Mouse (Mus musculus) cerebellum, postnatal 36 days (tissue): Measurements from ENCODE around the gene Inha.
A peak's percentile ranks its signal among the peaks of the same experiment; 100 is the strongest.

Experiments used
- DNase-seq, 2 experiments: peaks; one replicate each; pipeline ENCODE4 v3.0.0; 2021 to 2022; ENCODE audit warnings: mixed read lengths in 2 of 2

The Inha gene

DNA sequence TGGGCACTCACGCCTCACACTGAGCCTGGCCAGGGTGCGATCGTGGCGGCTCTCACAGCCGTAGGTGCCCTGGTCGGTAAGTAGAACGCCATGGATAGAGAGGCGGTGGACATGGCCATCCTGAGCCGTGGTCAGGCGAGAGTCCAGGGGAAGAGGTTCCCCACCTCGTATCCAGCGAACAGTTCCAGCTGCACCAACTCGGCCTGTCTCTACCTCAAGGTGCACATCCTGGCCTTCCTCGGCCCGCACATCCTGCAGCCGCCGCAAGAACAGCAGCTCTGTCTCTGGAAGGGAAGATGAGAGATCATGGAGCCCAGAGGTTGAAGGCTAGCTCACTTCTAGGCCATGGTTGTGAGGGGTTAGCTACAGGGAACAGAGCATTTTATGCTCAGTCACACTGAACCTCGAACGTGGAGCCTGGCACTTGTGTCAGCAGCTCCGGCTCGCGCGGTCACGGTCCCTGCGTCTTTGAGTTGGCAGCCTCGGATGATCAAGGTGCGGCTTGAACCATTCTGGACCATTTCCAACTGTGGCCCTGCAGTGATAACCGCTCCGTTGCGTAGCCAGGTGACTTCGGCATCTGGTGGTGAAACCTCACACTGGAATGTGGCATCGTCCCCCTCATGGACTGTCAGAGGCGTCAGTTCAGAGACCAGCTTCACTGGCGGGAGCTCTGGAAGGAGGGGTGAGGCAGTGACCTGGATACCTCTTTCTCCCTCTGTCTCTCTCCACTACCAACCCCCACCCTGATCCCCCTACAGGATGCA, 15.9 kb upstream of the Inha start:
- no peak for DNase-seq

DNA sequence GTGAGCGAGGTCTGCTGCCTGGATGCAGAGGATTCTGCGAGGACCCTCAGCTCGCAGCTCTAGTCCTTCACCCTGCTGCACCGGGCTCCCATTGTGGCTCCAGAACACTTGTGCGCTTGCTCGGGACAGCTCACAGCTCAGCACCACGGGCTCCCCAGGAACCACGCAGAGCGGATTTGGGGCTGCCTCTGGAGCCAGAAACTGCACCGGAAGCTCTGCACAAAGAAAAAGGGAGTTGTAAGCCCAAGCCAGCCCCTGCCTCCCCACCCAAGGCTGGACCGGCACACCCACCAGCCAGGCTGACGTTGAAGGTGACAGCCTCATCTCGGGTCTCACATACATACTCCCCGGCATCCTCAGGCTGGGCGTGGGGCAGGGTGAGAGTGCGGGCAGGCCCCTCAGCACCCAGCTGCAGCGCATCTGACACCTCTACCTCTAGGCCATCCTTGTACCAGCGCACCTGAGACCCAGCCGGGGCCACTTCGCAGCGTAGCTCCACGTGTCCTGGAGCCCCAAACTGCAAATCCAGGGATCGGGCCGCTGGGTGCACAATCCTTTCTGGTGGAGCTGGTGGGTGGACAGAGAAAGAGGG, 14.2 kb upstream of the Inha start:
- DNase-seq = no peak

DNA sequence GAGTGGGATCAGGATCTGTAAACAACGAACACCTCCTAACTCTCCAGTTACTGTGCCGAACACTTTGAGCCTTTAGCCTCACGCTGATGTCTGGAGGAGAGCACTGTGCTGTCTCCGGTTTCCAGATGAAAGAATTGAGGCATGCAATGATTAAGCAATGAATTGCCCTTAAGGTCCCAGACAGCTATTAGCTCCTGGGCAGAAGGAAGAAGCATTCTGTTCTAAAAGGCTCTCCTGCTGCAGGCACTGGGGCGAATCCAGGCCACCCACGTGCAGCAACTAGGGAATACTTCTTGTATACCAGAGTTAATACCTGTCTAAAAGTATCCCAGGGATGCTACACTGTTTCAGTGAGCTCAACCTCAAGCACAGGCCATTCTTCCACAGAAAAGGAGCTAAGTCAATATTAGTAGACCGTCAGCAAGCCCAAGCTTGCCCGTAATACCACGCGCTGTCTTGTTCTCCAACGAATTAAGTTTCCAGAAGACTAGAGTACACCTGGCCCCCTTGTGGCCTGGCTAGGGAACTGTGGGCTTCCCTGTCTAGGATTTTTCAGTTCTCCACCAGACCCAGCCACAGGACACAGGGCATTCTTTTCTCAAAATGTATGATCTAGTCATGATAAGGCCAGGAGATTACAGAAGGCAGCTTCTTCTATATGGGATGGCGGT, 11.9 kb upstream of the Inha start:
- DNase-seq = peak; percentile 54 to 57

DNA sequence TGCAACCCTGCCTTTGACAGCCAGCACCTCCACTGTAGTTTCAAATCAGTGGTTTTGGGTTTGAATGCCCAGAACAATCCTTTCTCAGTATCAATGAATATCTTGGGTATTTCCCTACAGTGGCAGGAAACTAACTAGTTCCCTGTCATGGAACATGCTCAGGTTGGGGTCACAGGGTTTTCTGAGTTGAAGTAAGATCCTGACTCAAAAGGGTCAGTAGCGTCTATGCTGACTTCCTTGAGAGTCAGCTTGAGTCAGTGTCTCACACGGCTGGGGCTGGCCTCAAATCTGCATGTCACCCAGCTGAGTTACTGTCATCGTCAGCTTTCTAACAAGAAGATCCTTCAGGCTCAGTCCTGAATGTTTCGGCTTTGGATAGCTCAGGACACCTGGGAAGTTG, 8.0 kb upstream of the Inha start:
- no peak for DNase-seq

DNA sequence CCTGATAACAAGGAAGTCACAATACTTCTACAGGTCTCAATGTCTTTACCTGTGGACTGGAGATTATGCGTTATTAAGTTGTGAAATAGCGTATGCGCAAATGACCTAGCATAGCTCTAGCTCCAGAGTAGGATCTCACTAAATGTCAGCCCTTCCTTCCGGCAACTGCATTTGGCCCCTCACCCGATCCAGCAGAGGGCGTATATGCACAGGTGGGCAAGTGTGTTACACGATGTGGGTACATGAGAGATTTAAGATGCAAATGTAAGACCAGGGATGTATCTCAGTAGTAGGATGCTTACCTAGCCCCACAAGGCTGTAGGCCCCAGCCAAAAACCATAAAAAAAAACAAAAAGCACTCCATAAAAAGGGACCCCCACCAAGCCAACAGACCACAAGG, 7.4 kb upstream of the Inha start:
- no peak for DNase-seq

DNA sequence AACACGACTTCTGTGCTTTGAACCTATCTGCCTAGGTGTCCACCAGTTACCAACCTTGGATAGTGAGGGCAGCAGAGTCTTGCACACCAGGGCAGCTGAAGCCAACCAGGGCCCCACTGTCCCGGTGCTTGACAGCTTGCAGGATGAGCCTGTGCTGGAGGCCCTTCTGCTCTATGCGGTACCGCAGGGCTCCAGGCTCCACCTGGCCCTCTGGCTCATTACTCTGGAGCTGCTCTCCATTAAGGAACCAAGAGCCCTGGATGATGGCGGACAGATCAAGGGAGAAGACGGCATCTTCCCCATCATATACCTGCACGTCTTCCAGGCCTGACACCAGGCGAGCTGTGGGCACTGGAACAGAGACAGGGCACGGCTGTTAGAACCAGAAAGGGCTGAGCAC, 5.0 kb upstream of the Inha start:
- DNase-seq = no peak

DNA sequence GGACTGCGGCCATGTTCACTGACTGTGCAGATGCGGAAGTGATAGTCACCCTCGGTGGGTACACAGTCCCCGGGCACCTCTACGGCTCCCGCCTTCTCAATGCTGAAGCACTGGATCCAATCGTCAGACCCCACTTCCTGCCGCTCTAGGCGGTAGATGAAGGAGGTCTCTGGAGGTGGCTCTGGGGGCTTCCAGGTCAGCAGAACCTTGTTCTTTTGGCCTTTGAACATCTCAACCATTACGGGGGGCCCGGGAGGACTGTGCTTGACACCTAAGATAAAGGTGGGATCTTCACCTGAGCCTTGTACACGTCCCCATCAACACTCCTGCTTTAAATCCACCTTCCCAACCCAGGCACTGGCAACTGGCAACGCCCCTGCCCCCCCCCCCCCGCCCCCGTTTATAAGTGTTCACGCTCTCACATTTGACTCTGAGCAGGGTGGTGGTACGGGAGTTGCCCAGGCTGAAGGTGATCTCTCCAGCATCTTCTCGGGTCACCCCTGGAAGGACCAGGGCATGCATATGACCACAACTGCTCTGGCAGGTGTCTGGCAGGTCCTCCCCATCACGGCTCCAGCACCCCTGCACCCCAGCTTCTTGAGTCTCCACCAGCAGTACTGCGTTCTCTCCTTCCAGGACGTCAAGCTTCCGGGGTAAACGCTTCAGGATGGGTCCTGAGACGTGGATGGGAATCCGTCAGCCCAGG, 3.8 kb upstream of the Inha start:
- DNase-seq = no peak

DNA sequence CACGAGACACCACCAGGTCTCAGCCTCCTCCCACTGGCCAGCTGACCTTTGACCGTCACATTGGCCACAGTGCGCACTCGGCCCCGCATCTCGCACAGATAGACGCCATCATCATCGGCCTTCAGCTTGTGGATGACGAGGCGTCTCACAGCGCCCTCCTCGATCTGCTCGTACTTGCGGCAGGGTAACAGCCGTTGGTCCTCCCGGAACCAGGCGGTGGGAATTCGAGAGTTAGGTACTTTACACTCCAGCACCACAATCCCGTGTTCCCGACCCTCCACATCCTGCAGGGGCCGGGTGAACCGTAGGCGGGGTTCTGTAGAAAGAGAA, 3.3 kb upstream of the Inha start:
- DNase-seq = no peak

DNA sequence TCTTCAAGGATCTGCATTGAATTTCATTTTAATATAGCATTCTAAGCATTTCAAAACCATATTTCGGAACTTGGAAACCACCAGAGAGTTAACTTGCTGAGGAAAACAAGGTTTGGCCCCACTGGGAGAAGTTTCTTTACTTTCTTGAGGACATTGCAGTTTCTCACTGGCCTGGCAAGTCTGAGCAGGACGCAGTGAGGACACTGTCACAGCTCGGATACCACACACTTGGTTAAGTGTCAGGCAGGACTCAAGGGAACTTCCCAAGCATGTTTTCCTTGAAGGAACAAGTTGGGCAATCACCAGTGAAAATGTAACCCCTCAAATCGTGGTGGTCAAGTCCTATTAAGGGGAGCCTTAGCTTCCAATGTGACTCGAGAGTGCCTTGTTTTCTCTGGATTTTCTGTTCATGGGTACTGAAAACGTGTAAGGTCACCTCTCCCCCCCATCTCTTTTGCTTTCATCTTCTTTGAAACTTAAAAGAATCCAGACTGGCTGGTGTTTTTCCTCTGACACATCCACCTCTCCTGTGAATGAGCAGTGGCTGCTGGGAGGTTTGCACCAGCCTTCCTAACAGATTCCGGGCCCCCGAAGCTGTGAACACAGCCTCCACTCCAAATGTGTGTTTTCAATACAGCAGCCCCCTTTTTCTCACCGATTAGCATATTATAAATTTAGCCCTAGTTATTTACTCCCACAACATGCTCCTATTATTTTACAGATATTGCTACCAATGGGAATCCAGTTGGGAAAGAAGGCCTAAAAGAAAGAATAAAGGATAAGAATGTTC, 2.4 kb upstream of the Inha start:
- DNase-seq = no peak

DNA sequence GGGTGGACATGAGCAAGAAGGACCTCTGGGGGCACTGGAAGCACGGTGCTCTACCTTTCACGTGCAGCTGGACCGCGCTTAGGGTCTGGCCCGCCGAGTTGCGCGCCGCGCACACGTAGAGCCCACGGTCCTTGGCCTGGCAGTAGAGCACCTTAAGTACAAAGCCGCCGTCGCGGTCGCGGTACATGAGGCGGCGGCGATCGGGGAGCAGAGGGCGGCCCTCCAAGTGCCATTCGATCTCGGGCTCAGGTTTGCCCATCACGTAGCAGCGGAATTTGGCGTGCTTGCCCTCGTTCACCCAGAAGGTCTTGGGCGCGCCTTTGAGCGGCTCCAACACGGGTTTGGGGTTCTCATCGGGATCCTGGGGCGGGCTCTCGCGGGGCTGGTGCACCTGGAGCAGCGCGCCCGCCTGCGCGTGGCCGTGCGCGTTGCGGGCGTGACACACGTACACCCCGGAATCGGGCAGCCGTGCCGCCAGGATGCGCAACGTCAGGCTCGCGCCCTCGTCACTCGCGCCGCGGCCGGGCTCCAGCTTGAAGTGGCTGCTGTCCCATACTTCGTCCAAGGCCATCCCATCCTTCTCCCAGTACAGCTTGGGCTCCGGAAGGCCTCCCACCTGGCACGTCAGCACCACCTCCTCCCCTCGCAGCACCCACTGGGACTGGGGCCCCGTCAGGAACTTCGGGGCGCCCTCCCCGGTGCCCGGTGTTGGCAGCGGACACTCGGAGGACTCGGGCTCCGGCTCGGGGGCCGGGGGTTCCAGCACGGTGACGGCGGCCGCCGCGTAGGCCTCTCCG, 1.5 kb upstream of the Inha start:
- peak; percentile 88 to 90 for DNase-seq

DNA sequence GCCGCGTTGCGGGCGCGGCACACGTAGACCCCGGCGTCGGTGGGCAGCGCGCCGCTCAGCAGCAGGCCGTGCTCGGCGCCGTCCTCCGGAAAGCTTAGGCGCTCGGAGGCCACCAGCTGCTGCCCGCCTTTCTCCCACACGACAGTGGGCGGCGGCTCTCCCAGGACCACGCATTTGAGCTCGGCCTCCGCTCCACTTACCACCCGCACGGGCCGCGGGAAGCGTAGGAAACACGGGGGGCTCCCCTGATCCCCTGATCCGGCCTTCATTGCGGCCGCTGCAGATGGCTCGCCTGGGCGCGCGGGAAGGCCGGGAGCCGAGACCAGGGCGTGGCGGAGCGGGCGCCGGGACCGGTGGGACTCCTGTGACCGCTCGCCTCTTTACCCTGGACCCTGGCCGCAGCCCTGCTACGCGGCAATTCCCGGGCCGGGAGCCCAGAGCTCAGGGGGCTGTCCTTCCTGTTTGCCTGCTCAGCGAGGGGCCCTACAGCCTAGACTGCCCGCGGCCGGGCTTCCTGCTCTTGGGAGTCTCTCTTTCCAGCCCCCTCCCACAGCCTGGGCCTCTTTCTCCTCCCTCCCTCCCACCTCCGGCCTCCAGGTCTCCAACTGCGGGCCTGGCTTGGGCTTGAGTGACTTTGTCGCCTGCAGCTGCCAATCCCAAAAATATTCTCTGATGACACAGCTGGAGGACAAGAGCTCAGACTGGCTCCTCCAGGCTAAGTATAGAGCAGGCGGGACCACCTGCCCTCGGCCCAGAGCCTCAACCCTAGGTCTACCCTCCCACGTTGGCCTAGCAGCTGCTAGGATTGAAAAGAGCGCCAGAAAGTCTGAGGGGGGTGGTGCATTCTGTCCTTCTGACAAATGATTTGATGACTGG, 683 bp upstream of the Inha start, which contains the start of gene Obsl1:
TSS of gene Obsl1 (minus strand) at position 497 of the 876 bp plus-strand sequence.
- DNase-seq = peak; percentile 57

DNA sequence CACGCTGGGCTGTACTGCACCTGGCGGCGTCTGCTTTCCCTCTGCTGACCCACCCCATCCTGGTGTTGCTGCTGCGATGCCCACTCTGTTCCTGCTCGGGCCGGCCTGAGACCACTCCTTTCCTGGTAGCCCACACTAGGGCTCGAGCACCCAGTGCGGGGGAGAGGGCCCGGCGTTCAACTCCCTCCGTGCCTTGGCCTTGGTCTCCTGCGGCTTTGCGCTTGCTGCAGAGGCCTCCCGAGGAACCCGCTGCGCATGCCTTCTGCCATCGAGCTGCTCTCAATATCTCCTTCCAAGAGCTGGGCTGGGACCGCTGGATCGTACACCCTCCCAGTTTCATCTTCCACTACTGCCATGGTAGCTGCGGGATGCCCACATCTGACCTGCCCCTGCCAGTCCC, 2.7 kb downstream of the Inha start:
- DNase-seq = no peak

DNA sequence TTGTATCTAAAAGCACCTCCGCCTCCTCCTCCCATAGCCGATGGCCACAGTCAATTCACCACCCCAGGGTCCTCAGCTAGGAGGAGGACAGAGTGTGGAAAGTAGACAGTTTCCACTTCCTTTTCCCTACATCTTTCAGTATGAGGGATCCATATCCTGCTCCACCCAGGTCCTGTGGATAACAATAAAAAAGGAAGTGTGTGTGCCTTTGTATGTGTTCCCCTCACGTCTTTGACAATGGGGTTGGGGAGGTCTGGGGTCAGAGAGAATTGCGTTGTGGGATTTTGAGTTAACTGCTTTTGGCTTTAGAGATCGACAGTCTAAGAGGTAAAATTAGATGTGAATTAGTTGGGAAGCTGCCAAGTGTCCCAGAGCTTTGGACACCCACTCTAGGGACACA, 3.3 kb downstream of the Inha start:
- DNase-seq = no peak

DNA sequence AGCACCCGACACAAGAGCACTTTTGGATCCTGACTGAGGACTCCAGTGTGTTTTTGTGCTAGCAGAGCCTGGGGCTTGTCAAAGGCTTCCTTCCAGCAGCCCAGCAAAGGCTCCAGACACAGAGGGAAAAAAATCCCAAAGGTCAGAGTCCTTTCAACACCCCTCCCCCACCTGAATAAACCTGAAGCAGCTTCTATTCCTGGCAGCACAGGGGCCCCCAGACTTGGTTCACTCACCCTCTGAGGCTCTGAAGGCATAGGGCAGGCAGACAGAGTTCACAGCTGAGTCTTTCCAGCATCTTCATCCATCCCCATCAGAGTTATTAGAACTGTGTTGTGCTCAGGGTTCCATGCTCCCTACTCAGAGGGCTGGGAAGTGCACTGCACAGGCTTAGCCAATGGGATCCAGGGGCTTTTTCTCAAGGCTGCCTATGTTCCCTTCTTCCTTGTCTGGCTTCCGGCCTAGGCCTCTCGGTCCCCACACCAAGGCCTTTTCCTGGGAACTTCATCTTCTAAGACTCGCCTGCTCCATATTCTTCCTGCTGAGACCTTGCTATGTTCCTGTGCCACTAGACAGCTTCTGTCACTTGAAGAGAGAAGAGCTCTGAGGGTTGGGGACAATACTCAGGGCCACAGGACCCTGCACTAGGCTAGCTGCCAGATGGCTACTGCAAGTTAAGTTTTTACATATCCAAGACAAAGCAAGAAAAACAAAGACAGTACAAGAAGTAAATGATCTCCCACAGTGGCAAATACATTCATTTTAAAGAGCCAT, 4.7 kb downstream of the Inha start:
- no peak for DNase-seq

DNA sequence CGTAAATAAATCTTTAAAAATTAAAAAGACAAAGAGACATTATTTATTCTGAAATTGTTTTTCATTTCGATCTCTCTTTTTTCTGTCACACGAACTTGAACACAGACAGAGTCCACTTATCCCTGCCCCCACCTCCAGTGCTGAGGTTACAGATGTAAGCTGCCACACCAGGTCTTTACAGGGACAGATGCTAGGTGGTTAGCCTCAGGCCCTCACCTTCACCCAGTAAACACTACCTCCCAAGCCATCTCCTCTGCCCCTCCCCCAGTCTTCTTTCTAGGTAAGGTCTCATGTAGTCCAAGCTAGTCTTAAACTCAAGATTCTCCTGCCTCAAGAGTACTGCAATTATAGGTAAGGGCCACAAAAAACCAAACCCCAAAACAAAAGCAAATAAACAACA, 5.7 kb downstream of the Inha start:
- no peak for DNase-seq

DNA sequence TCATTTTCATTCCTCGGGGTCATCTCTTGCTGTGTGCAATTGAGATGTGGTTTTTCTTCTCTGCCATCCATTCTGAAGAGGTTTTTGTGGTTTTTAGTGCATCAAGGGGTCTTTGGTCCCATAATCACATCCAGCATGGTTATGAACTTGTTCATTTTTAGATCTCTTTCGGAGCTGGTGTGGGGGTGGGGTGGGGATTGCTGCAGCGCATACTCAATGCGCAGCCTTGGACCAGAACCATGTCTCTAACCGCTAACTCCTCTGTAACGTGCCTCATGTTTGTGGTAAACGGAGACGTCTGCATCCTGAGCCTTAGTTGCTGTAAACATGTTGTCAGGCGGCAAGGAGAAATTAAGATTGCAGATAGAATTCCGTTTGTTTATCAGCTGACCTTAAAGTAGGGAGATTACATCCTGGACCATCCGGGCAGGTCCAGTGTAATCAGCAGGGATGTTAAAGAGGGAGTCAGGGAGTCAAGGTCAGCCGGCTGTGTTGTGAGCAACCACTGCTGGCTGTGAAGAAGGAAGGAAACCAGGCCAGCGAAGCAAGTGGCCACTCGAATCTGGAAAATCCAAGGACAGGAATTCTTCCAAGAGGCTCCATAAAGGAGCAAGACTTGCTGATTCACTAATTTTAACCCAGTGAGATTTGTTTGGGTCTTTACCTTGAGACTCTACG, 10.0 kb downstream of the Inha start:
- no peak for DNase-seq

DNA sequence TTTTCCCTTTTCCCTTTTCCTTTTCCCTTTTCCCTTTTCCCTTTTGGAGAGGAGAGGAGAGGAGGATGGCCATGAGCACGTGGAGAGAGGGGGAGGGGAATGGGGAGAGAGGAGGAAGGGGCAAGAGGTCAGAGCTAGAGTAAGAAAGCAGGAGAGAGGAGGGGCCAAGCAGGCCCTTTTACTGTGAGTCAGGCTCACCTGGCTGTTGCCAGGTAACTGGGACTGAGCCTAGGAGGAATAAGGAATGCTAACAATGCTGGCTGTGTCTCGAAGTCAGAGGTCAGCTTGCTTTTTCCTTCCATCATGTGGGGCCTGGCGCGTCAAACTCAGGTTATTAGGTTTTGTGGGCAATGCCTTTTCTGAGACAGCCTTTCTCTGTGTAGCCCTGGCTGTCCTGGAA, 11.1 kb downstream of the Inha start:
- no peak for DNase-seq

DNA sequence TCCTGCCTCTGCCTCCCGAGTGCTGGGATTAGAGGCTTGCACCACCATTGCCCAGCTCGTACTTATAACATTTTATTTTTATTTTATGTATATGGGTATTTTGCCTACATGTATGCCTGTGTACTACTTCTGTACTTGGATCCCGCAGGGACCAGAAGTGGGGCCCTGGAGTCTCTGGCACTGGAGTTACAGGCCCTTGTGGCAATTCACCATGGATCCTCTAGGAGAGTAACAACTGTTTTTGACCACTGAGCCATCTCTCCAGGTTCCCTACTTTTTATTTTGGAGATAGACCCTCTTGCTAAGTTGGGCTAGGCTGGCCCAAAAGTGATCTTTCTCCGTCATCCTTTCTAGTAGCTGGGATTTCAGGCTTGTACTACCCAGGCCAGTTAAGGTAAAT, 11.6 kb downstream of the Inha start:
- no peak for DNase-seq

DNA sequence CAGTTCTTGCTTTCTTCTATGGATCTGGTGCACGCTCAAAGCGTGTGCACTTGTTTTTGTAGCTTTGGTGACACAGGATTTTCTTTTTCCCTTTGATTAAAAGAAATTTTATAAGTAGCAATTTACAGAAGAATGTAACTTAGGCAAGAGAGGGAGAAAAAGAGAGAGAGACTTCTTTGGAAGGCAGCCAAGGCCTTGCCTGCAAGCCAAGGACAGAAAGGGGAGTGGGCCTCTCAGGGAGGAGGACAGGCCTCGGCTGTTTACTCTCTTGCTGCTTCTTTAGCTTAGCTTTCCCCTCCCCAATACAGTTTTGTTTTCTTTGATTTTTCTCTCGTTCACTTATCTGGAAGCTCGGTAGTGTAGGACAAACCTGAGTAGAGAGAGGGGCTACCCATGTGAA, 12.7 kb downstream of the Inha start:
- DNase-seq = no peak
